Mouse (Mus musculus) layer of hippocampus, adult 6 months (tissue): ENCODE data around the gene Gm5294. TPM values are rescaled to one million over a fixed set of nuclear protein-coding genes. Genes with fewer than 3 reads are reported as not detected.

Experiments used
- long read RNA-seq, 2 experiments: library from polyadenylated mRNA; unstranded; transcript quantifications; one replicate each; pipeline ENCODE4 v2.0.0; 2019 to 2020
- polyA plus RNA-seq: library from polyadenylated mRNA; unstranded; fragments of <200 nt; fragmentation: Nextera tagmentation; gene quantifications from 2 replicates; pipeline ENCODE4 v1.2.3, GENCODE M21; 2021

The Gm5294 gene
- not detected in 2 replicates for polyA plus RNA-seq
- long read RNA-seq, experiment 1, result 0 reads
- long read RNA-seq, experiment 2, result 0 reads

DNA sequence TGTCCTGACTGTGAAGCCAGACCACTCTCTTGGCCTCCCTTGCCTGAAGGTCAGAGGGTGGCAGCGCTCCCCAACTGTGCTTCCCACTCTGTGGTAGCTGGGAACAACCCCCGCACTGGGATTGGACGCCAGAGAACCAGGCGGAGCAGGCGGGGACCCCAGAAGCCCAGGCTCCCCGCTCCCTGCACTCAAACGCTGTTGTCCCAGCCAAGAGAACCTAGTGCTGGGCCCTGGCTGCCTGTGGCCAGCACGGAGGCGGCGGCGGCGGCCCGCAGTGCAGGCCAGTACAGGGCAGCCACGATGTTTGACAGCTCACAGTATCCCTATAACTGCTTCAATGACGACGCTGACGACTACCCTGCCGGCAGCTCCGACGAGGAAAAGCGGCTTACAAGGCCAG lies at the start of gene Gm5294:
Gene Gm5294, plus strand, starts transcription at position 301 of the 400 bp plus-strand sequence.

Other genes starting within 250 kb of the Gm5294 start
- gene Zfp68, start 200.3 kb upstream of the Gm5294 start, polyA plus RNA-seq, result 22.9 and 24.4 TPM in 2 replicates
- gene A430033K04Rik, start 197.2 kb upstream of the Gm5294 start, polyA plus RNA-seq, result 7.0 and 8.7 TPM in 2 replicates
- gene Fam20c, start 65.6 kb upstream of the Gm5294 start, polyA plus RNA-seq, result 14.2 and 18.3 TPM in 2 replicates
- gene Pdgfa, start 177.3 kb downstream of the Gm5294 start, polyA plus RNA-seq, result 37.6 and 43.2 TPM in 2 replicates